Mouse (Mus musculus) limb, embryonic 10.5 days (tissue): ENCODE measurements at regions not wholly inside any gene's neighbourhood (a gene's known extent, or its start where the extent isn't known, plus 50 kb on each side); places are given as distances from the start of the nearest gene placed in this dataset.

Experiments
- DNase-seq: peaks from one replicate; pipeline ENCODE4 v3.0.0-alpha.2; 2017; ENCODE audit warnings: low spot score
- H3K27ac ChIP-seq: fragments of 300-500 bp; sonication (generic); 2 replicates; pipeline ENCODE4 v1.5.1; 2016; ENCODE audit warnings: mild to moderate bottlenecking
- H3K27me3 ChIP-seq: fragments of 300-500 bp; sonication (generic); 2 replicates; pipeline ENCODE4 v1.6.1; 2016; ENCODE audit warnings: low read depth, mild to moderate bottlenecking; ENCODE audit not compliant: poor library complexity, severe bottlenecking
- H3K36me3 ChIP-seq: fragments of 300-500 bp; sonication (generic); 2 replicates; pipeline ENCODE4 v1.6.1; 2016; ENCODE audit warnings: mild to moderate bottlenecking, moderate library complexity
- H3K4me1 ChIP-seq: fragments of 300-500 bp; sonication (generic); 2 replicates; pipeline ENCODE4 v1.6.1; 2016
- H3K4me3 ChIP-seq: fragments of 300-500 bp; sonication (generic); 2 replicates; pipeline ENCODE4 v1.5.1; 2016; ENCODE audit warnings: mild to moderate bottlenecking, moderate library complexity
- H3K9me3 ChIP-seq: fragments of 300-500 bp; sonication (generic); replicated peaks from 2 replicates; pipeline ENCODE4 v1.6.1; 2016; ENCODE audit warnings: mild to moderate bottlenecking
- WGBS: fragments of 180-500 bp; shearing (Covaris S2); methylation state at CpG from one replicate; pipeline ENCODE4 v1.1.7; 2016; 5-methylcytosine and 5-hydroxymethylcytosine counted together

- WGBS: 84% methylated on average over 15 of the region's 15 CpGs
- Histone ChIP-seq H3K27me3 (no peaks in the 10 kb centered on the region), H3K4me1 (peaks cover 14% of the 10 kb centered on the region), H3K9me3 (no peaks in the 10 kb centered on the region), H3K36me3 (no peaks in the 10 kb centered on the region), H3K4me3 (no peak overlapping the region), H3K27ac (peak overlapping the region; percentile 66)
- no peak for DNase-seq
Observed at GRCm38 (mm10) chr1:91632906-91633493, 92.7 kb downstream of the Asb1 start.

GRCm38 (mm10) chr1:91636571-91636970, 96.2 kb downstream of the Asb1 start:
- 94% methylated on average over 2 of the region's 2 CpGs for WGBS
- Histone ChIP-seq H3K4me1 (peaks cover 18% of the 10 kb centered on the region), H3K27ac (no peak overlapping the region), H3K36me3 (no peaks in the 10 kb centered on the region), H3K27me3 (no peaks in the 10 kb centered on the region), H3K4me3 (no peak overlapping the region), H3K9me3 (no peaks in the 10 kb centered on the region)
- no peak for DNase-seq

GRCm38 (mm10) chr1:91640551-91640950, 100.2 kb downstream of the Asb1 start:
- Histone ChIP-seq H3K27me3 (no peaks in the 10 kb centered on the region), H3K4me3 (no peak overlapping the region), H3K27ac (no peak overlapping the region), H3K9me3 (no peaks in the 10 kb centered on the region), H3K4me1 (peaks cover 11% of the 10 kb centered on the region; the same call in 1 of the 2 replicates), H3K36me3 (no peaks in the 10 kb centered on the region)
- 67% methylated on average over 5 of the region's 5 CpGs for WGBS
- no peak for DNase-seq

- Histone ChIP-seq H3K4me3 (no peak overlapping the region), H3K27me3 (no peaks in the 10 kb centered on the region), H3K4me1 (peaks cover 10% of the 10 kb centered on the region; the same call in 1 of the 2 replicates), H3K9me3 (no peaks in the 10 kb centered on the region), H3K27ac (peak overlapping the region; percentile 20), H3K36me3 (no peaks in the 10 kb centered on the region)
- WGBS: 85% methylated on average over 15 of the region's 15 CpGs
- no peak for DNase-seq
Observed at GRCm38 (mm10) chr1:91658991-91659441, 118.7 kb downstream of the Asb1 start.

GRCm38 (mm10) chr1:91659486-91659885, 119.1 kb downstream of the Asb1 start:
- Histone ChIP-seq H3K36me3 (no peaks in the 10 kb centered on the region), H3K27ac (no peak overlapping the region), H3K4me3 (no peak overlapping the region), H3K9me3 (no peaks in the 10 kb centered on the region), H3K27me3 (no peaks in the 10 kb centered on the region), H3K4me1 (peaks cover 14% of the 10 kb centered on the region; the same call in 1 of the 2 replicates)
- no peak for DNase-seq
- 86% methylated on average over 8 of the region's 8 CpGs for WGBS

- WGBS: 94% methylated on average over 2 of the region's 2 CpGs
- no peak overlapping the region for H3K27ac ChIP-seq
- H3K27me3 ChIP-seq: no peaks in the 10 kb centered on the region
- no peaks in the 10 kb centered on the region for H3K9me3 ChIP-seq
- no peak overlapping the region for H3K4me3 ChIP-seq
- DNase-seq: no peak
- no peaks in the 10 kb centered on the region for H3K36me3 ChIP-seq
- peaks cover 19% of the 10 kb centered on the region for H3K4me1 ChIP-seq
Observed at GRCm38 (mm10) chr1:91663289-91663688, 122.9 kb downstream of the Asb1 start.

- H3K27me3 ChIP-seq: no peaks in the 10 kb centered on the region
- DNase-seq: no peak
- H3K9me3 ChIP-seq: no peaks in the 10 kb centered on the region
- 86% methylated on average over 12 of the region's 12 CpGs for WGBS
- H3K27ac ChIP-seq: no peak overlapping the region
- H3K4me3 ChIP-seq: no peak overlapping the region
- H3K4me1 ChIP-seq: peaks cover 20% of the 10 kb centered on the region
- no peaks in the 10 kb centered on the region for H3K36me3 ChIP-seq
Observed at GRCm38 (mm10) chr1:91664622-91665021, 124.3 kb downstream of the Asb1 start.

- Histone ChIP-seq H3K27ac (peak overlapping the region; percentile 59), H3K4me3 (no peak overlapping the region), H3K36me3 (no peaks in the 10 kb centered on the region), H3K4me1 (peaks cover 23% of the 10 kb centered on the region), H3K27me3 (no peaks in the 10 kb centered on the region), H3K9me3 (no peaks in the 10 kb centered on the region)
- DNase-seq: no peak
- WGBS: 50% methylated on average over 6 of the region's 6 CpGs
Observed at GRCm38 (mm10) chr1:91668530-91668929, 128.2 kb downstream of the Asb1 start.

GRCm38 (mm10) chr1:91670980-91671379, 130.3 kb upstream of the Twist2 start:
- 0 out of 2 replicates have a peak overlapping the region, but pooled peaks have one; percentile 42 for H3K27ac ChIP-seq
- 67% methylated on average over 13 of the region's 13 CpGs for WGBS
- DNase-seq: no peak
- no peaks in the 10 kb centered on the region for H3K36me3 ChIP-seq
- H3K4me3 ChIP-seq: no peak overlapping the region
- H3K27me3 ChIP-seq: no peaks in the 10 kb centered on the region
- no peaks in the 10 kb centered on the region for H3K9me3 ChIP-seq
- H3K4me1 ChIP-seq: peaks cover 19% of the 10 kb centered on the region

- WGBS: 89% methylated on average over 6 of the region's 6 CpGs
- H3K9me3 ChIP-seq: no peaks in the 10 kb centered on the region
- H3K4me3 ChIP-seq: no peak overlapping the region
- H3K27me3 ChIP-seq: no peaks in the 10 kb centered on the region
- no peaks in the 10 kb centered on the region for H3K36me3 ChIP-seq
- no peak overlapping the region for H3K27ac ChIP-seq
- peaks cover 11% of the 10 kb centered on the region for H3K4me1 ChIP-seq
- no peak for DNase-seq
Observed at GRCm38 (mm10) chr1:91674082-91674655, 127.1 kb upstream of the Twist2 start.

- Histone ChIP-seq H3K27ac (no peak overlapping the region), H3K4me1 (peaks cover 7% of the 10 kb centered on the region), H3K4me3 (no peak overlapping the region), H3K9me3 (no peaks in the 10 kb centered on the region), H3K27me3 (no peaks in the 10 kb centered on the region), H3K36me3 (no peaks in the 10 kb centered on the region)
- WGBS: 80% methylated on average over 3 of the region's 3 CpGs
- DNase-seq: no peak
Observed at GRCm38 (mm10) chr1:91677062-91677461, 124.2 kb upstream of the Twist2 start.

GRCm38 (mm10) chr1:91678789-91679188, 122.5 kb upstream of the Twist2 start:
- H3K4me1 ChIP-seq: peaks cover 7% of the 10 kb centered on the region
- 78% methylated on average over 4 of the region's 4 CpGs for WGBS
- H3K9me3 ChIP-seq: no peaks in the 10 kb centered on the region
- no peak overlapping the region for H3K4me3 ChIP-seq
- DNase-seq: no peak
- no peaks in the 10 kb centered on the region for H3K27me3 ChIP-seq
- H3K36me3 ChIP-seq: no peaks in the 10 kb centered on the region
- H3K27ac ChIP-seq: no peak overlapping the region

GRCm38 (mm10) chr1:91685031-91685430, 116.2 kb upstream of the Twist2 start:
- Histone ChIP-seq H3K4me1 (peaks cover 29% of the 10 kb centered on the region), H3K4me3 (no peak overlapping the region), H3K27ac (peak overlapping the region; percentile 84), H3K9me3 (no peaks in the 10 kb centered on the region), H3K36me3 (no peaks in the 10 kb centered on the region), H3K27me3 (no peaks in the 10 kb centered on the region)
- WGBS: 56% methylated on average over 9 of the region's 9 CpGs
- DNase-seq: peak; percentile 49
